Mouse (Mus musculus) left cerebral cortex, adult 9 months (tissue): ENCODE measurements at regions not wholly inside any gene's neighbourhood (a gene's known extent, or its start where the extent isn't known, plus 50 kb on each side); places are given as distances from the start of the nearest gene placed in this dataset.
A peak's percentile ranks its signal among the peaks of the same experiment; 100 is the strongest.

Source experiments
- DNase-seq, 2 experiments: peaks; one replicate each; pipeline ENCODE4 v3.0.0; 2022; ENCODE audit warnings: low spot score in 2 of 2

DNA sequence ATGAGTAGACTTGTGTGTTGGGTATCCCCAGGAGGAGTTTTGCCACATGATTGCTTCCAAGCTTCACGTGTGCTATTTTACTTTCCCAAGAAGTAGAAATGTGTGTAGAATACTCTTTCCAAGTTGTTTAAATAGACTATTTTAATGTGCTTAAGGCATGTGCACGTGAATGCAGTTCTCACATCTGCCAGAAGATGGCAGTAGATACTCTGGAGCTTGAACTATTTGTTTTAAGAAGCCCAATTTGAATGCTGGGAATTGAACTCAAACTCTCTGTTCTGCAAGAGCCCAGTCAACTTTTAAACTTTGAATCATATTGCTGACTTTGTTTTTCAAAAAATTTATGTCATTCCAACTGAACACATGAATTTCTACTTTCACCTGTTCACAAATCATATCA, 431.3 kb upstream of the Reg3g start:
- DNase-seq: peak in 1 of 2 experiments; percentile 30

GRCm38 (mm10) chr6:78892730-78893129, 424.1 kb upstream of the Reg3g start:
- DNase-seq: no peak

DNA sequence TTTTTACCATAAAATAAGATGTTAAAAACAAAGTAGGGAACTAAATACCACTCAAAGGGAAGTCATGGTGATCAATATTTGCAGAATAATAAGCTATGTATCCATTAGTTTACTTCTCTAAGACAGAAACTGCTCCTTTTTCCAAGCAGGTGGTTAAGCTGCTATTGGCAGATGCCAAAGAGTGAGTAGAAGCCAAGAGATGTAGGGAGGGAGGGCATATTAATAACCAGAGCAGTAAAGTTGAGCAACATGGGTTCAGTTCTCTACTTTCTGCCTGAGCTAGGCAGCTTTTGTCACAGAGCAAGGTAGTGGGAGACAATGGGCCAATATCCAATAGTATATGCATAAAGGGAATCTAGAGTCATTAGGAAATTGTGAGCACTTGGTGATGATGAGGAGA, 394.4 kb upstream of the Reg3g start:
- DNase-seq: no peak

GRCm38 (mm10) chr6:78841261-78841660, 372.6 kb upstream of the Reg3g start:
- no peak for DNase-seq

GRCm38 (mm10) chr6:78825901-78826629, 357.4 kb upstream of the Reg3g start:
- no peak for DNase-seq

DNA sequence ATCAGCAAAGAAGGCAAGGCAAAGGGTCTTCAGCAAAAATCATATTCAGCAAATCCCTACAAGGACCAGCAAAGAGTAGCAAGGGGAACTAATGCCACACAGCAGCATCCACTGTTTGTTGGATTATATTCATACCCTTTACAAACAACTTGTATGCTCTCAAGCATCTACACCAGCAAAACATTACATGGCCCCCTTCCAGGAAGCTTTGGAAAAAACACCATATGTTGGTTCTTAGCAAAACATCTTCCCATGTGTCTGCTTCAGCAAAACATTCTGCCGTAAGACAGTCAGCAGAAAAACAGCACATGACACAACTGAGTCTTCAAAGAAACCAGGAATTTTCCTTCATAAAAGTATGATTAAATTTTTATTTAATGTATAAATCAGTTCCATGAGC, 352.6 kb upstream of the Reg3g start:
- no peak for DNase-seq

DNA sequence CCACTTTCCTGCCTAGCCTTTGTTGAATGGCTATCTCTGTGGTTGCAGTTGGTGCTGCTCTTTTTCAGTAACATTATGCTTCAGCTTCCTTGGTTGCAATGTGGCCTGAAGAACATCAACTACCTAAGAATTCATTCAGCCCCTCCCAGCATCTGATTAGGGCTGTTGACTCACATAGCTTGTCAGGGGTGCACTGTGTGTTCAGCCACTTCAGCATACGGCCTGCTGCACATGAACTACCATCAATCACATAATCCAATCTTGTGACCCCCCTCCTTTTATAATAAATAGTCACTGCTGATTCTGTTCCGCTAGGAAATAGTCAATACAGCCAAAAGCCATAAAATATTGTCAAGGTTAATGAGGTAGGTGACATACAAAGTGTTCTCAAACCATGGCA, 328.3 kb upstream of the Reg3g start:
- DNase-seq: no peak

DNA sequence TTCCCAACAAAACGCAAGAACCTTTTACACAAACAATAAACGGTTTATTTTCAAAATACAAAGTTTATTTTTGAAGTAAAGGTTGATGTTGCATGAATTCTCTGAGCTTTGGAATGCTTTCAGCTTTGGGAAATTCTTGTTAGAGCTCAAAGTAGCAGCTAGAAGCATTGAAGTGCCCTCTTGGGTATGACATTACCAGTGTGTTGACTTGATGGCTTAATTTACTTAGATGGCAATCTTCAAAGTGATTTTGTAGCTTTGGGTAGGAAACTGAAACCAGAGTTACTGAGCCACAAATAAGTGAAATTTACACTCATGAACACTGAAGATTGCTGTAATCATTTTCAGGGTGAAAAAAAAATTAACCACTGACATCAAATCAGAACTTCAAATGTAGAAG, 320.3 kb upstream of the Reg3g start:
- no peak for DNase-seq

- DNase-seq: no peak
Measured at GRCm38 (mm10) chr6:78757619-78758018, 288.9 kb upstream of the Reg3g start.
